Mouse (Mus musculus): ENCODE data around the gene Camkmt. TPM values are rescaled to one million over a fixed set of nuclear protein-coding genes. Genes with fewer than 3 reads are reported as not detected.

Gene Camkmt
- polyA plus RNA-seq, 1 experiment, result 4.8 TPM

GRCm38 (mm10) chr17:85144141-85144540 is 53.8 kb downstream of the Camkmt start:
- Histone ChIP-seq H3K4me3 (ENCODE audit: control insufficient read depth, low read depth, low read length) (no peak overlapping the region), H3K36me3 (ENCODE audit: control insufficient read depth, insufficient read depth, low read length) (no peaks in the 10 kb centered on the region), H3K27me3 (ENCODE audit: control insufficient read depth, insufficient read depth, low read length) (no peaks in the 10 kb centered on the region), H3K4me1 (ENCODE audit: control insufficient read depth, insufficient read depth, low read length) (no peaks in the 10 kb centered on the region), H3K27ac (ENCODE audit: control insufficient read depth, insufficient read depth, low read depth, low read length) (no peak overlapping the region)
- no peak for TF ChIP-seq POLR2A (IDR thresholded peaks at IDR 0.05; ENCODE audit: control insufficient read depth, low read depth, low read length)
- TF ChIP-seq CTCF (IDR thresholded peaks at IDR 0.05; ENCODE audit: control insufficient read depth, insufficient read depth, insufficient replicate concordance, low read depth, low read length), result no peak

- H3K27me3 ChIP-seq (ENCODE audit: control insufficient read depth, insufficient read depth, low read length), result no peaks in the 10 kb centered on the region
- no peak overlapping the region for H3K4me3 ChIP-seq (ENCODE audit: control insufficient read depth, low read depth, low read length)
- no peak overlapping the region for H3K27ac ChIP-seq (ENCODE audit: control insufficient read depth, insufficient read depth, low read depth, low read length)
- H3K4me1 ChIP-seq (ENCODE audit: control insufficient read depth, insufficient read depth, low read length), result no peaks in the 10 kb centered on the region
- TF ChIP-seq CTCF (IDR thresholded peaks at IDR 0.05; ENCODE audit: control insufficient read depth, insufficient read depth, insufficient replicate concordance, low read depth, low read length) (no peak), POLR2A (IDR thresholded peaks at IDR 0.05; ENCODE audit: control insufficient read depth, low read depth, low read length) (no peak)
- no peaks in the 10 kb centered on the region for H3K36me3 ChIP-seq (ENCODE audit: control insufficient read depth, insufficient read depth, low read length)
Measured at GRCm38 (mm10) chr17:85148348-85148747, 58.0 kb downstream of the Camkmt start.

- no peak overlapping the region for H3K27ac ChIP-seq (ENCODE audit: control insufficient read depth, insufficient read depth, low read depth, low read length)
- H3K36me3 ChIP-seq (ENCODE audit: control insufficient read depth, insufficient read depth, low read length), result no peaks in the 10 kb centered on the region
- TF ChIP-seq CTCF (IDR thresholded peaks at IDR 0.05; ENCODE audit: control insufficient read depth, insufficient read depth, insufficient replicate concordance, low read depth, low read length), result no peak
- no peak for TF ChIP-seq POLR2A (IDR thresholded peaks at IDR 0.05; ENCODE audit: control insufficient read depth, low read depth, low read length)
- no peaks in the 10 kb centered on the region for H3K27me3 ChIP-seq (ENCODE audit: control insufficient read depth, insufficient read depth, low read length)
- no peaks in the 10 kb centered on the region for H3K4me1 ChIP-seq (ENCODE audit: control insufficient read depth, insufficient read depth, low read length)
- H3K4me3 ChIP-seq (ENCODE audit: control insufficient read depth, low read depth, low read length), result no peak overlapping the region
Measured at GRCm38 (mm10) chr17:85149211-85149738, 58.9 kb downstream of the Camkmt start.

DNA sequence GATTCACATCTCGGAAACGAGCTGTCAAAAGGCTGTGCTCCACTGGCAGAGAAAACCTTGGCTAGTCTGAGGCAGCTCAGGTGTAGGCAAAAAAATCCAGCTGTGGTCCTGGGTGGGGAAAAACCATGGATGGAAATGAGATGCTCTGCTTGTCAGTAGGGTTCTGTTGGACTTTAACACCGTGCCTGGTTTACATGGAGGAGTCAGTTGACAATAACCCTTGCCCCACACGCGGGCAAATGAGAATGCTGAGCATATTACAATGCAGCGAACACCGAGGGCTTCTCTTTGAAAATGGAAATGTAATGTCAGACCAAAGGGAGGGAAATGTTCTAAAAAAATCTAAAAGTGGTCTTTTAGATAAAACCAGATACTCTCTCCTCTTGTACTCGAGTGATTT is 60.9 kb downstream of the Camkmt start:
- H3K4me1 ChIP-seq (ENCODE audit: control insufficient read depth, insufficient read depth, low read length), result no peaks in the 10 kb centered on the region
- no peak for TF ChIP-seq POLR2A (IDR thresholded peaks at IDR 0.05; ENCODE audit: control insufficient read depth, low read depth, low read length)
- no peak for TF ChIP-seq CTCF (IDR thresholded peaks at IDR 0.05; ENCODE audit: control insufficient read depth, insufficient read depth, insufficient replicate concordance, low read depth, low read length)
- H3K27me3 ChIP-seq (ENCODE audit: control insufficient read depth, insufficient read depth, low read length), result no peaks in the 10 kb centered on the region
- H3K36me3 ChIP-seq (ENCODE audit: control insufficient read depth, insufficient read depth, low read length), result no peaks in the 10 kb centered on the region
- no peak overlapping the region for H3K4me3 ChIP-seq (ENCODE audit: control insufficient read depth, low read depth, low read length)
- no peak overlapping the region for H3K27ac ChIP-seq (ENCODE audit: control insufficient read depth, insufficient read depth, low read depth, low read length)

DNA sequence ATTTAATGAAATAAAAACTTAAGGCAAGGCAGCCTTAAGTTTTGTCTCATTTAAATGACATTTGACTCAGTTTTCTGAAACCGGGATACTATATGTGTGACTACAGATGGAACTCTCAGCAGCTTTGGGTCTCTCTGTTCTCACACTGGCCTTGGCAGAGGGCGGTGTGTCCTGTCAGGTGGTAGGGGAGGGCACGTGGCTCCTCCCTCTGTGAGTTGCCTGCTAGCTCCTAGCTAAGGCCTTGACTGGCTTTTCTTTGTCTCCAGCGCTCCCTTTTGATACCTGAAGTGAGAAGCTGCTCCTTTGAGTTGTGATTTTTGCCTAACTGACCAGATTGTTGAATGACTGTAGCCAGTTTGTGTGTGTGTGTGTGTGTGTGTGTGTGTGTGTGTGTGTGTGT is 67.8 kb downstream of the Camkmt start:
- no peak overlapping the region for H3K4me3 ChIP-seq (ENCODE audit: control insufficient read depth, low read depth, low read length)
- no peak for TF ChIP-seq CTCF (IDR thresholded peaks at IDR 0.05; ENCODE audit: control insufficient read depth, insufficient read depth, insufficient replicate concordance, low read depth, low read length)
- TF ChIP-seq POLR2A (IDR thresholded peaks at IDR 0.05; ENCODE audit: control insufficient read depth, low read depth, low read length), result no peak
- H3K4me1 ChIP-seq (ENCODE audit: control insufficient read depth, insufficient read depth, low read length), result no peaks in the 10 kb centered on the region
- H3K27me3 ChIP-seq (ENCODE audit: control insufficient read depth, insufficient read depth, low read length), result no peaks in the 10 kb centered on the region
- H3K27ac ChIP-seq (ENCODE audit: control insufficient read depth, insufficient read depth, low read depth, low read length), result no peak overlapping the region
- H3K36me3 ChIP-seq (ENCODE audit: control insufficient read depth, insufficient read depth, low read length), result no peaks in the 10 kb centered on the region

DNA sequence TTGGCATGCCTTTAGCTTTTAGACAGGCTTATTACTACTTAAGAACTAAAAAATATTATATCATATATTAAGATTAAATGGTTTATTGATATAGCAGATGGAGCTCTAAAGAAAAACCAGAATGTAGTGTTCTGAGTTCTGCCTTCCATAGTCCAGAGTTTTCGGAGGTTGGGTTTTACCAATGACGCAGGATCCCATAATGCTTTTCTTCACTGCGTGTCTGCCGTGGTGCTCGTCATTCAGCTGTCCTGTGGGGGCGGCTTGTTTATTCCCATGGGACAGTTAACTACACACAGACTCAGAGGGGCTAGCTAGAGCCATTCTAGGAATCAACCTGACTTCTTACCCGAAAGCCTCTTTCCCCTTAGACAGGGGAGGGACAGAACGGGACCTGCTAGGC is 69.2 kb downstream of the Camkmt start:
- Histone ChIP-seq H3K36me3 (ENCODE audit: control insufficient read depth, insufficient read depth, low read length) (no peaks in the 10 kb centered on the region), H3K27ac (ENCODE audit: control insufficient read depth, insufficient read depth, low read depth, low read length) (no peak overlapping the region)

DNA sequence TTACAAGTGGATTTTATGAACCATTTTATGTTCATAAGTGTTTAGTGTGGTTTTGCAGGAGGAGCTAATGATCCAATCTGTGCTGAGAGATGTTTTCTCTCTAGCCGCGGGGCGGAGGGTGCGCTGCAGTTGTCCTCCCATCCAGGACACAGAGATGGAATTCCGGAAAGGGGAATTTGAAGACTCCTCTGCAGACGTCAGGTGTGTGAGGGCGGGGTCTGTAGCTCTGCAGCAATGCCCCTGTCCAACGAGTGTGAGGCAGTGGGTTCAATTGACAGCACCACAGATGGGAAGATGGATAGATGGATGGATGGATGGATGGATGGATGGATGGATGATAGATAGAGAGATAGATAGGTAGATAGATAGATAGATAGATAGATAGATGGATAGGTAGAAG is 70.4 kb downstream of the Camkmt start:
- no peak overlapping the region for H3K27ac ChIP-seq (ENCODE audit: control insufficient read depth, insufficient read depth, low read depth, low read length)
- TF ChIP-seq CTCF (IDR thresholded peaks at IDR 0.05; ENCODE audit: control insufficient read depth, insufficient read depth, insufficient replicate concordance, low read depth, low read length), result no peak

More for the DNA sequence above, 69.2 kb downstream of the Camkmt start:
- H3K4me3 ChIP-seq (ENCODE audit: control insufficient read depth, low read depth, low read length), result no peak overlapping the region
- TF ChIP-seq POLR2A (IDR thresholded peaks at IDR 0.05; ENCODE audit: control insufficient read depth, low read depth, low read length) (no peak), CTCF (IDR thresholded peaks at IDR 0.05; ENCODE audit: control insufficient read depth, insufficient read depth, insufficient replicate concordance, low read depth, low read length) (no peak)
- H3K4me1 ChIP-seq (ENCODE audit: control insufficient read depth, insufficient read depth, low read length), result no peaks in the 10 kb centered on the region
- no peaks in the 10 kb centered on the region for H3K27me3 ChIP-seq (ENCODE audit: control insufficient read depth, insufficient read depth, low read length)

More for the DNA sequence above, 70.4 kb downstream of the Camkmt start:
- Histone ChIP-seq H3K27me3 (ENCODE audit: control insufficient read depth, insufficient read depth, low read length) (no peaks in the 10 kb centered on the region), H3K36me3 (ENCODE audit: control insufficient read depth, insufficient read depth, low read length) (no peaks in the 10 kb centered on the region), H3K4me1 (ENCODE audit: control insufficient read depth, insufficient read depth, low read length) (no peaks in the 10 kb centered on the region), H3K4me3 (ENCODE audit: control insufficient read depth, low read depth, low read length) (no peak overlapping the region)
